Mouse (Mus musculus): ENCODE data around the gene Gm3543.
"Not testable (repeated sequence)": the region's sequence is repeated elsewhere in the genome, so short reads cannot be mapped to it uniquely, and the experiment has no call there.

Gm3543 gene

DNA sequence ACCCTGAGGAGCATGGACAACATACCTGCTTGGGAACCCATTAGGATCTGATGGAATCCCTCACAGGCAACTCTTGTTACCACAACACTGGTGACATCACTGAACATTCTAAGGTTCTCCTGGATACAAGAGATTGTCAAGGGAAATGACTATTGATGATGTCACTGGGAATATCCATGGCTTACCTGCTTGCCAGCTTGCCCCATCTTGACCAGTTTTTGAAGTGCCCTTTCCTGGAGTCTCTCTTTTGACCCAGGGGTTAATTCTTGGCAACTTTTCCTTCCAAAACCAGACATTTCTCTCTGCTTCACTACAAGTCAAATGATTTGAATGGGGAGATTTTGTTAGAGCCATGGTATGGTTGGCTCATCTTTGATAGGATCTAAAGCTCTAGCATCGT is at the start of gene Gm3543:
Gene Gm3543, minus strand, starts transcription at position 101 of the 400 bp plus-strand sequence.
- TF ChIP-seq GATA4 (IDR thresholded peaks at IDR 0.05; ENCODE audit: insufficient replicate concordance, low read length) = not testable (repeated sequence)

DNA sequence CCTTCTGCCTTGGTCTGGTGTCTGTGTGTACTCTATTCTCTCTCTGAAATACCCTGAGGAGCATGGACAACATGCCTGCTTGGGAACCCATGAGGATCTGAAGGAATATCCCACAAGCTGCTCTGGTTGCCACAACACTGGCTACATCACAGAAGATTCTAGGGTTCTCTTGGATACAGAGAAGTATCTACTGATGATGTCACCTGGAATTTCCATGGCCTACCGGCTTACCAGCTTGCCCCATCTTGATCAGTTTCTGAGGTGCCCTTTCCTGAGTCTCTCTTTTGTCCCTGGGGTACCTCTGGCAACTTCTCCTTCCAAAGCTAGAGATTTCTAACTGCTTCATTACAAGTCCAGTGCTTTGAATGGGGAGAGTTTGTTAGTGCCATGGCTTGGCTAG is 15.3 kb downstream of the Gm3543 start, which contains the start of gene Gm6401:
Gene Gm6401, minus strand, starts transcription at position 101 of the 400 bp plus-strand sequence.
- TF ChIP-seq GATA4 (IDR thresholded peaks at IDR 0.05; ENCODE audit: insufficient replicate concordance, low read length) = not testable (repeated sequence)

DNA sequence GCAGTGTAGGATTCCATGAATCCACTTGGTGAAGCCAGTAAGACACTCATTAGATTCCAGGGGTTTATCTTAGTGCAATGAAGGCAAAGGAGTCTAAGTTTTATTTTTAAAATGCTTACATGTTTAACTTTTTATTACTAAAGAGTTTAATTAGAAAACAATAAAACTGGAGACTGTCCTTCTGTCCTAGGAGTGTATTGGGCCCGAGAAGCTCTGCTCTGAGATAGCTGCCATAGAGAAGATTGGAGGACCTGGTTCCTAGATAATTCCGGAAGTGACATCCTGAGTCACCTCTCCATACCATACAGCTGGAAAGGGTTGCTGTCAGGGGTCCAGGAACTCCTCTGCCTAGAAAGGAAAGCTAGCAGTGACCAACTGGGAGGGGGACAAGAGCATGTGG is 39.4 kb downstream of the Gm3543 start, which contains the start of gene 1700024B05Rik:
Gene 1700024B05Rik, plus strand, starts transcription at position 301 of the 400 bp plus-strand sequence.
- TF ChIP-seq GATA4 (IDR thresholded peaks at IDR 0.05; ENCODE audit: insufficient replicate concordance, low read length) = not testable (repeated sequence)
